Mouse (Mus musculus): ENCODE results near the gene Ildr1.

Ildr1 gene

GRCm38 (mm10) chr16:36771244-36771643, 77.5 kb downstream of the Ildr1 start:
- no peak for DNase-seq (ENCODE audit: low read depth, low spot score)

- no peak for DNase-seq (ENCODE audit: low read depth, low spot score)
Observed at GRCm38 (mm10) chr16:36771703-36772102, 77.9 kb downstream of the Ildr1 start.

- DNase-seq (ENCODE audit: low read depth, low spot score) = no peak
Observed at GRCm38 (mm10) chr16:36772996-36773395, 79.2 kb downstream of the Ildr1 start.

- no peak for DNase-seq (ENCODE audit: low read depth, low spot score)
Observed at GRCm38 (mm10) chr16:36775658-36776057, 81.9 kb downstream of the Ildr1 start.
